Mouse (Mus musculus) olfactory bulb, adult 2 months (tissue): ENCODE measurements around the gene Lonp2.

ENCODE experiments used
- CTCF ChIP-seq: fragments of 200-500 bp; IDR thresholded peaks from 2 replicates; pipeline ENCODE4 v1.5.1; 2012; ENCODE audit warnings: low read depth, mild to moderate bottlenecking, low read length, moderate library complexity; ENCODE audit not compliant: insufficient read depth
- POLR2A ChIP-seq: fragments of 200-500 bp; IDR thresholded peaks from 2 replicates; pipeline ENCODE4 v1.6.1; 2012; ENCODE audit warnings: mild to moderate bottlenecking, low read depth, low read length, moderate library complexity; ENCODE audit not compliant: insufficient read depth

GRCm38 (mm10) chr8:86726959-86727358, 103.1 kb downstream of the Lonp2 start:
- TF ChIP-seq POLR2A (no peak), CTCF (no peak)
